Mouse (Mus musculus) hindbrain, embryonic 13.5 days (tissue): ENCODE results near the gene Etv6. TPM values are rescaled to one million over a fixed set of nuclear protein-coding genes. Genes with fewer than 3 reads are reported as not detected.

Experiments used
- ATAC-seq: fragments of 200-750 bp; cut with Nextera tagmentation; 2 replicates; pipeline ENCODE4 v1.8.0; 2017; ENCODE audit warnings: moderate TSS enrichment; ENCODE audit not compliant: low FRiP score
- H3K27ac ChIP-seq: fragments of 300-500 bp; sonication (generic); 2 replicates; pipeline ENCODE4 v1.5.1; 2015; ENCODE audit warnings: inconsistent platforms, mild to moderate bottlenecking, moderate library complexity
- H3K27me3 ChIP-seq: fragments of 300-500 bp; sonication (generic); 2 replicates; pipeline ENCODE4 v1.6.1; 2015; ENCODE audit warnings: mild to moderate bottlenecking, inconsistent platforms
- H3K36me3 ChIP-seq: fragments of 300-500 bp; sonication (generic); 2 replicates; pipeline ENCODE4 v1.6.1; 2015; ENCODE audit warnings: mild to moderate bottlenecking, inconsistent platforms
- H3K4me1 ChIP-seq: fragments of 300-500 bp; sonication (generic); replicated peaks from 2 replicates; pipeline ENCODE4 v1.6.1; 2015; ENCODE audit warnings: inconsistent platforms
- H3K4me2 ChIP-seq: fragments of 300-500 bp; sonication (generic); 2 replicates; pipeline ENCODE4 v1.6.1; 2015; ENCODE audit warnings: inconsistent platforms, mild to moderate bottlenecking, moderate library complexity
- H3K4me3 ChIP-seq: fragments of 300-500 bp; sonication (generic); 2 replicates; pipeline ENCODE4 v1.5.1; 2015; ENCODE audit warnings: mild to moderate bottlenecking, inconsistent platforms
- H3K9ac ChIP-seq: fragments of 300-500 bp; sonication (generic); 2 replicates; pipeline ENCODE4 v1.6.1; 2015; ENCODE audit warnings: mild to moderate bottlenecking, inconsistent platforms
- H3K9me3 ChIP-seq: fragments of 300-500 bp; sonication (generic); 2 replicates; pipeline ENCODE4 v1.6.1; 2016; ENCODE audit warnings: inconsistent platforms
- WGBS: fragments of 180-500 bp; shearing (Covaris S2); methylation state at CpG from one replicate; pipeline ENCODE4 v1.1.7; 2015; 5-methylcytosine and 5-hydroxymethylcytosine counted together
- polyA plus RNA-seq: library from polyadenylated mRNA; unstranded; fragments of >200 nt; fragmentation: Nextera tagmentation; extraction: Ambion mirVana; gene quantifications from 2 replicates; pipeline ENCODE4 v1.2.1, GENCODE M21; 2015

Etv6 gene
- polyA plus RNA-seq, 1 experiment from 2014 or later, result 6.4 TPM

- Histone ChIP-seq H3K9me3 (no peaks in the 10 kb centered on the region), H3K36me3 (no peaks in the 10 kb centered on the region), H3K4me2 (no peak overlapping the region), H3K4me3 (no peak overlapping the region), H3K27me3 (no peaks in the 10 kb centered on the region), H3K4me1 (peaks cover 38% of the 10 kb centered on the region), H3K9ac (no peak overlapping the region), H3K27ac (no peak overlapping the region)
- no peak for ATAC-seq
- 76% methylated on average over 12 of the region's 12 CpGs for WGBS
Measured at GRCm38 (mm10) chr6:134060811-134061210, 25.3 kb downstream of the Etv6 start.

- Histone ChIP-seq H3K27me3 (no peaks in the 10 kb centered on the region), H3K27ac (no peak overlapping the region), H3K36me3 (no peaks in the 10 kb centered on the region), H3K9me3 (no peaks in the 10 kb centered on the region), H3K9ac (no peak overlapping the region), H3K4me2 (no peak overlapping the region), H3K4me3 (no peak overlapping the region), H3K4me1 (peaks cover 16% of the 10 kb centered on the region)
- 88% methylated on average over 11 of the region's 11 CpGs for WGBS
- no peak for ATAC-seq
Measured at GRCm38 (mm10) chr6:134065018-134065725, 29.7 kb downstream of the Etv6 start.

- Histone ChIP-seq H3K4me1 (peaks cover 12% of the 10 kb centered on the region), H3K9ac (no peak overlapping the region), H3K9me3 (no peaks in the 10 kb centered on the region), H3K4me3 (no peak overlapping the region), H3K4me2 (no peak overlapping the region), H3K27ac (no peak overlapping the region), H3K27me3 (no peaks in the 10 kb centered on the region), H3K36me3 (peaks cover 3% of the 10 kb centered on the region; the same call in 1 of the 2 replicates)
- ATAC-seq, result no peak
- WGBS, result 70% methylated on average over 6 of the region's 6 CpGs
Measured at GRCm38 (mm10) chr6:134066112-134066511, 30.6 kb downstream of the Etv6 start.

- ATAC-seq, result no peak
- Histone ChIP-seq H3K4me2 (no peak overlapping the region), H3K4me1 (peaks cover 12% of the 10 kb centered on the region), H3K9ac (no peak overlapping the region), H3K27ac (no peak overlapping the region), H3K9me3 (no peaks in the 10 kb centered on the region), H3K4me3 (no peak overlapping the region), H3K36me3 (peaks cover 3% of the 10 kb centered on the region; the same call in 1 of the 2 replicates), H3K27me3 (no peaks in the 10 kb centered on the region)
- 91% methylated on average over 4 of the region's 4 CpGs for WGBS
Measured at GRCm38 (mm10) chr6:134066996-134067395, 31.5 kb downstream of the Etv6 start.

GRCm38 (mm10) chr6:134067536-134067935 lies 32.0 kb downstream of the Etv6 start:
- no peak for ATAC-seq
- H3K36me3 ChIP-seq, result peaks cover 3% of the 10 kb centered on the region; the same call in 1 of the 2 replicates
- H3K27me3 ChIP-seq, result no peaks in the 10 kb centered on the region
- H3K4me3 ChIP-seq, result no peak overlapping the region
- no peaks in the 10 kb centered on the region for H3K9me3 ChIP-seq
- WGBS, result 96% methylated on average over 8 of the region's 8 CpGs
- no peak overlapping the region for H3K4me2 ChIP-seq
- H3K27ac ChIP-seq, result no peak overlapping the region
- H3K4me1 ChIP-seq, result peaks cover 12% of the 10 kb centered on the region
- no peak overlapping the region for H3K9ac ChIP-seq

GRCm38 (mm10) chr6:134072439-134072838 lies 36.9 kb downstream of the Etv6 start:
- no peak overlapping the region for H3K4me2 ChIP-seq
- ATAC-seq, result no peak
- no peak overlapping the region for H3K9ac ChIP-seq
- H3K27ac ChIP-seq, result no peak overlapping the region
- H3K36me3 ChIP-seq, result peaks cover 11% of the 10 kb centered on the region
- no peaks in the 10 kb centered on the region for H3K4me1 ChIP-seq
- no peaks in the 10 kb centered on the region for H3K27me3 ChIP-seq
- 81% methylated on average over 7 of the region's 7 CpGs for WGBS
- H3K9me3 ChIP-seq, result no peaks in the 10 kb centered on the region
- H3K4me3 ChIP-seq, result no peak overlapping the region

GRCm38 (mm10) chr6:134072906-134073305 lies 37.4 kb downstream of the Etv6 start:
- no peak overlapping the region for H3K4me2 ChIP-seq
- no peak overlapping the region for H3K27ac ChIP-seq
- no peaks in the 10 kb centered on the region for H3K9me3 ChIP-seq
- 84% methylated on average over 6 of the region's 6 CpGs for WGBS
- no peaks in the 10 kb centered on the region for H3K4me1 ChIP-seq
- H3K9ac ChIP-seq, result no peak overlapping the region
- no peak for ATAC-seq
- H3K4me3 ChIP-seq, result no peak overlapping the region
- H3K36me3 ChIP-seq, result peaks cover 11% of the 10 kb centered on the region
- no peaks in the 10 kb centered on the region for H3K27me3 ChIP-seq

- Histone ChIP-seq H3K9me3 (no peaks in the 10 kb centered on the region), H3K27me3 (no peaks in the 10 kb centered on the region), H3K4me1 (peaks cover 6% of the 10 kb centered on the region), H3K36me3 (peaks cover 11% of the 10 kb centered on the region), H3K27ac (no peak overlapping the region), H3K4me3 (no peak overlapping the region), H3K4me2 (no peak overlapping the region), H3K9ac (no peak overlapping the region)
- 89% methylated on average over 1 of the region's 1 CpGs for WGBS
- ATAC-seq, result no peak
Measured at GRCm38 (mm10) chr6:134074353-134074752, 38.9 kb downstream of the Etv6 start.

GRCm38 (mm10) chr6:134075031-134075430 lies 39.5 kb downstream of the Etv6 start:
- Histone ChIP-seq H3K4me1 (peaks cover 6% of the 10 kb centered on the region), H3K36me3 (peaks cover 11% of the 10 kb centered on the region), H3K9me3 (no peaks in the 10 kb centered on the region), H3K27me3 (no peaks in the 10 kb centered on the region), H3K27ac (no peak overlapping the region), H3K4me2 (no peak overlapping the region), H3K9ac (no peak overlapping the region), H3K4me3 (no peak overlapping the region)
- WGBS, result 96% methylated on average over 6 of the region's 6 CpGs
- no peak for ATAC-seq

- H3K27me3 ChIP-seq, result no peaks in the 10 kb centered on the region
- H3K9me3 ChIP-seq, result no peaks in the 10 kb centered on the region
- no peak overlapping the region for H3K9ac ChIP-seq
- 89% methylated on average over 6 of the region's 6 CpGs for WGBS
- ATAC-seq, result no peak
- no peak overlapping the region for H3K4me2 ChIP-seq
- peaks cover 6% of the 10 kb centered on the region for H3K36me3 ChIP-seq
- H3K4me1 ChIP-seq, result peaks cover 6% of the 10 kb centered on the region
- H3K4me3 ChIP-seq, result no peak overlapping the region
- no peak overlapping the region for H3K27ac ChIP-seq
Measured at GRCm38 (mm10) chr6:134078016-134078415, 42.5 kb downstream of the Etv6 start.

- Histone ChIP-seq H3K4me3 (no peak overlapping the region), H3K9ac (no peak overlapping the region), H3K36me3 (no peaks in the 10 kb centered on the region; the same call in 1 of the 2 replicates), H3K9me3 (no peaks in the 10 kb centered on the region), H3K27ac (no peak overlapping the region), H3K4me2 (no peak overlapping the region), H3K4me1 (peaks cover 6% of the 10 kb centered on the region), H3K27me3 (no peaks in the 10 kb centered on the region)
- 0 out of 2 replicates have a peak, but pooled peaks have one; percentile 24 for ATAC-seq
- WGBS, result 72% methylated on average over 9 of the region's 9 CpGs
Measured at GRCm38 (mm10) chr6:134079112-134079511, 43.6 kb downstream of the Etv6 start.

- H3K4me3 ChIP-seq, result no peak overlapping the region
- H3K27me3 ChIP-seq, result no peaks in the 10 kb centered on the region
- H3K4me2 ChIP-seq, result no peak overlapping the region
- no peak overlapping the region for H3K9ac ChIP-seq
- H3K9me3 ChIP-seq, result no peaks in the 10 kb centered on the region
- H3K27ac ChIP-seq, result no peak overlapping the region
- H3K36me3 ChIP-seq, result no peaks in the 10 kb centered on the region; the same call in 1 of the 2 replicates
- no peak for ATAC-seq
- H3K4me1 ChIP-seq, result peaks cover 6% of the 10 kb centered on the region
- 92% methylated on average over 2 of the region's 2 CpGs for WGBS
Measured at GRCm38 (mm10) chr6:134079563-134079962, 44.1 kb downstream of the Etv6 start.

GRCm38 (mm10) chr6:134080946-134081345 lies 45.4 kb downstream of the Etv6 start:
- no peak overlapping the region for H3K4me2 ChIP-seq
- no peaks in the 10 kb centered on the region for H3K9me3 ChIP-seq
- 97% methylated on average over 5 of the region's 5 CpGs for WGBS
- H3K9ac ChIP-seq, result no peak overlapping the region
- H3K36me3 ChIP-seq, result no peaks in the 10 kb centered on the region
- ATAC-seq, result no peak
- peaks cover 6% of the 10 kb centered on the region for H3K4me1 ChIP-seq
- H3K4me3 ChIP-seq, result no peak overlapping the region
- H3K27me3 ChIP-seq, result no peaks in the 10 kb centered on the region
- H3K27ac ChIP-seq, result no peak overlapping the region
